Mouse (Mus musculus) limb, embryonic 14.5 days (tissue): Measurements from ENCODE around the gene Gphn. TPM values are rescaled to one million over a fixed set of nuclear protein-coding genes. Genes with fewer than 3 reads are reported as not detected.
A peak's percentile ranks its signal among the peaks of the same experiment; 100 is the strongest.

Source experiments
- ATAC-seq: fragments of 200-750 bp; cut with Nextera tagmentation; 2 replicates; pipeline ENCODE4 v1.8.0; 2017; ENCODE audit warnings: low read depth, moderate number of reproducible peaks, moderate TSS enrichment; ENCODE audit not compliant: low FRiP score
- DNase-seq: peaks from one replicate; pipeline ENCODE4 v3.0.0-alpha.2; 2015; ENCODE audit warnings: low spot score
- H3K27ac ChIP-seq: fragments of 300-500 bp; sonication (generic); replicated peaks from 2 replicates; pipeline ENCODE4 v1.5.1; 2014; ENCODE audit warnings: low read depth, mild to moderate bottlenecking, low read length, moderate library complexity, mixed read lengths
- H3K27me3 ChIP-seq: fragments of 300-500 bp; sonication (generic); 2 replicates; pipeline ENCODE4 v1.6.1; 2014; ENCODE audit warnings: low read length, mixed read lengths; ENCODE audit not compliant: control insufficient read depth, insufficient read depth
- H3K36me3 ChIP-seq: fragments of 300-500 bp; sonication (generic); 2 replicates; pipeline ENCODE4 v1.6.1; 2014; ENCODE audit warnings: mild to moderate bottlenecking, low read length, moderate library complexity, mixed read lengths; ENCODE audit not compliant: control insufficient read depth, insufficient read depth
- H3K4me1 ChIP-seq: fragments of 300-500 bp; sonication (generic); 2 replicates; pipeline ENCODE4 v1.6.1; 2014; ENCODE audit warnings: antibody characterized with exemption, low read length, mixed read lengths; ENCODE audit not compliant: control insufficient read depth, insufficient read depth
- H3K4me2 ChIP-seq: fragments of 300-500 bp; sonication (generic); replicated peaks from 2 replicates; pipeline ENCODE4 v1.6.1; 2014; ENCODE audit warnings: low read depth, mild to moderate bottlenecking, low read length, moderate library complexity; ENCODE audit not compliant: severe bottlenecking
- H3K4me3 ChIP-seq: fragments of 300-500 bp; sonication (generic); replicated peaks from 2 replicates; pipeline ENCODE4 v1.5.1; 2014; ENCODE audit warnings: low read length
- H3K9ac ChIP-seq: fragments of 300-500 bp; sonication (generic); 2 replicates; pipeline ENCODE4 v1.6.1; 2014; ENCODE audit warnings: mild to moderate bottlenecking, low read depth, low read length, moderate library complexity; ENCODE audit not compliant: severe bottlenecking
- H3K9me3 ChIP-seq: fragments of 300-500 bp; sonication (generic); 2 replicates; pipeline ENCODE4 v1.6.1; 2016; ENCODE audit warnings: low read length; ENCODE audit not compliant: control insufficient read depth
- POLR2A ChIP-seq: fragments of 200-500 bp; IDR thresholded peaks from 2 replicates; pipeline ENCODE4 v1.8.0; 2012; ENCODE audit warnings: inconsistent platforms, mild to moderate bottlenecking, moderate library complexity, borderline replicate concordance; ENCODE audit not compliant: insufficient read depth, insufficient read length; ENCODE audit errors: extremely low read depth
- WGBS: fragments of 180-500 bp; shearing (Covaris S2); extraction: QIAGEN DNeasy Blood & Tissue Kit; methylation state at CpG from one replicate; pipeline ENCODE4 v1.1.7; 2014; 5-methylcytosine and 5-hydroxymethylcytosine counted together
- polyA plus RNA-seq, 2 experiments: library from polyadenylated mRNA; depleted of rRNA in 1 of 2; stranded (reverse) in 1 of 2; unstranded in 1 of 2; fragments of >200 nt; fragmentation: Nextera tagmentation in 1 of 2; extraction: Ambion mirVana in 1 of 2; gene quantifications; 2 replicates each; pipeline versions ENCODE4 v1.2.1 to v1.2.3; 2012 to 2014

Gene Gphn
- polyA plus RNA-seq, 2 experiments, result 16.4 to 18.9 TPM

GRCm38 (mm10) chr12:78682279-78682678, 456.1 kb downstream of the Gphn start:
- Histone ChIP-seq H3K4me1 (no peaks in the 10 kb centered on the region), H3K9me3 (no peaks in the 10 kb centered on the region), H3K4me3 (no peak overlapping the region), H3K4me2 (no peak overlapping the region), H3K9ac (no peak overlapping the region), H3K27me3 (no peaks in the 10 kb centered on the region), H3K36me3 (no peaks in the 10 kb centered on the region), H3K27ac (no peak overlapping the region)
- ATAC-seq (no peak), DNase-seq (no peak)
- no peak for TF ChIP-seq POLR2A
- WGBS, result 80% methylated on average over 4 of the region's 4 CpGs

DNA sequence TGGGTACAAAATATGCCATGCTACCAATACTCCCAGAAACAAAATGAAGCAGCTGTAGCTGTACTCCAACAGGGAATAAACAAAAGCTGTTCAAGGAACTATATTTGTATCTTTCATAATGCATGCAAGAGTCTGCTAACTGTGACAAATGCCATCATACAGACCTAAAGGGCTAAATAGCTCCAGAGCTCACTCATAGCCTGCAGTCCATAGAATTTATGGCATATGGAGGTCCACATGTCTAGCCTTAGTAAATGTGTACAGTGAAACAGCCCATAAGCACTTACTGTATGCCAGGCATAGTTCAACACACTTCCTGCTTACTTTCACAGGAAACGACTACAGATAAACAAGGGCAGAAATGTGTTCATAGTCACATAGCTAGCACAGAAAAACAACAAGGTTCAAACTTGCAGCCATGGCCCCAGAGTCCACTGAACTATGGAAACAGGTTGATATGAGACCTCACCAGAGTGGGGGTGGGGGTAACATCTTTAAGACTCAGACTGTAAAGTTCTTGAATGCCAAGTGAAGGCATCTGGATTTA, 459.6 kb downstream of the Gphn start:
- H3K9ac ChIP-seq, result no peak overlapping the region
- no peaks in the 10 kb centered on the region for H3K36me3 ChIP-seq
- H3K4me2 ChIP-seq, result no peak overlapping the region
- H3K4me3 ChIP-seq, result no peak overlapping the region
- no peak for TF ChIP-seq POLR2A
- ATAC-seq, result no peak
- H3K9me3 ChIP-seq, result no peaks in the 10 kb centered on the region
- DNase-seq, result no peak
- no peaks in the 10 kb centered on the region for H3K4me1 ChIP-seq
- WGBS, result 69% methylated on average over 1 of the region's 1 CpGs
- H3K27ac ChIP-seq, result no peak overlapping the region
- H3K27me3 ChIP-seq, result no peaks in the 10 kb centered on the region

DNA sequence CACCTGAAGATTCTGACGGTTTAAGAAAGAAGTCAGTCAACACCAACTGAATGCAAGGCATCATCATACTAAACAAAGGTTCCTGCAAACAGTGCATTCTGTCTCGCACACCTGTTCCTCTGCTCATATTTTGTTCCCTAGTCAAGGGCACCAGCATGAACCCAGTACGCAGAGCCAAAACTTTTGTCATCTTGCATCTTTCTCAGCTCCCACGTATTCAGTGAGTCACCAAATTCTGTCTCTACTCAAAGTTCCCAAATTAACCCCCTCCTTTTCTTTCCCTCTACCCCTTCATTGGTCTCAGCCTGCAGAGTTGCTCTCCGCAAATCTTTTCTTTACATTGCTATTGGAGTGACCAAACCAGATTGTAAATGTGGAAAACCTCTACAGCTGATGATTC, 462.7 kb downstream of the Gphn start:
- Histone ChIP-seq H3K4me1 (no peaks in the 10 kb centered on the region), H3K27ac (no peak overlapping the region), H3K9me3 (no peaks in the 10 kb centered on the region), H3K4me3 (no peak overlapping the region), H3K9ac (no peak overlapping the region), H3K27me3 (no peaks in the 10 kb centered on the region), H3K36me3 (no peaks in the 10 kb centered on the region), H3K4me2 (no peak overlapping the region)
- WGBS, result 82% methylated on average over 5 of the region's 5 CpGs
- TF ChIP-seq POLR2A, result no peak
- DNase-seq, result no peak
- ATAC-seq, result no peak

- H3K9me3 ChIP-seq, result no peaks in the 10 kb centered on the region
- DNase-seq (peak; percentile 17), ATAC-seq (no peak)
- H3K27ac ChIP-seq, result no peak within 1 kb of the TSS
- H3K4me3 ChIP-seq, result no peak within 1 kb of the TSS
- no peaks in the 10 kb centered on the region for H3K27me3 ChIP-seq
- no peaks in the 10 kb centered on the region for H3K36me3 ChIP-seq
- 86% methylated on average over 1 of the region's 1 CpGs for WGBS
- TF ChIP-seq POLR2A, result no peak
- H3K9ac ChIP-seq, result no peak within 1 kb of the TSS
- H3K4me2 ChIP-seq, result no peak within 1 kb of the TSS
- no peaks in the 10 kb centered on the region for H3K4me1 ChIP-seq
Observed at GRCm38 (mm10) chr12:78691325-78691724, 465.1 kb downstream of the Gphn start, which contains the start of gene Fam71d. Gene Fam71d (plus strand): TSS chr12:78691535.

- H3K27me3 ChIP-seq, result no peaks in the 10 kb centered on the region
- no peaks in the 10 kb centered on the region for H3K9me3 ChIP-seq
- ATAC-seq (no peak), DNase-seq (no peak)
- no peak overlapping the region for H3K4me3 ChIP-seq
- no peak overlapping the region for H3K27ac ChIP-seq
- H3K4me2 ChIP-seq, result no peak overlapping the region
- no peaks in the 10 kb centered on the region for H3K36me3 ChIP-seq
- TF ChIP-seq POLR2A, result no peak
- H3K9ac ChIP-seq, result no peak overlapping the region
- H3K4me1 ChIP-seq, result no peaks in the 10 kb centered on the region
- WGBS, result 81% methylated on average over 2 of the region's 2 CpGs
Observed at GRCm38 (mm10) chr12:78693281-78693680, 467.1 kb downstream of the Gphn start.

- H3K4me2 ChIP-seq, result no peak overlapping the region
- no peaks in the 10 kb centered on the region for H3K27me3 ChIP-seq
- H3K4me1 ChIP-seq, result no peaks in the 10 kb centered on the region
- no peak overlapping the region for H3K4me3 ChIP-seq
- no peaks in the 10 kb centered on the region for H3K9me3 ChIP-seq
- no peak overlapping the region for H3K27ac ChIP-seq
- DNase-seq, result no peak
- H3K36me3 ChIP-seq, result no peaks in the 10 kb centered on the region
- WGBS, result 70% methylated on average over 2 of the region's 2 CpGs
- no peak for ATAC-seq
- no peak for TF ChIP-seq POLR2A
- H3K9ac ChIP-seq, result no peak overlapping the region
Observed at GRCm38 (mm10) chr12:78717783-78718182, 491.6 kb downstream of the Gphn start.
